Mouse (Mus musculus) hindbrain, embryonic 12.5 days (tissue): Measurements from ENCODE around the gene Ell. TPM values are rescaled to one million over a fixed set of nuclear protein-coding genes. Genes with fewer than 3 reads are reported as not detected.
A peak's percentile ranks its signal among the peaks of the same experiment; 100 is the strongest.
"Not testable (repeated sequence)": the region's sequence is repeated elsewhere in the genome, so short reads cannot be mapped to it uniquely, and the experiment has no call there.

Experiments
- ATAC-seq: fragments of 200-750 bp; cut with Nextera tagmentation; 2 replicates; pipeline ENCODE4 v1.8.0; 2017; ENCODE audit warnings: moderate TSS enrichment; ENCODE audit not compliant: low FRiP score
- H3K27ac ChIP-seq: fragments of 300-500 bp; sonication (generic); 2 replicates; pipeline ENCODE4 v1.5.1; 2016; ENCODE audit warnings: mild to moderate bottlenecking
- H3K27me3 ChIP-seq: fragments of 300-500 bp; sonication (generic); 2 replicates; pipeline ENCODE4 v1.6.1; 2016; ENCODE audit warnings: mild to moderate bottlenecking
- H3K36me3 ChIP-seq: fragments of 300-500 bp; sonication (generic); 2 replicates; pipeline ENCODE4 v1.6.1; 2016; ENCODE audit warnings: mild to moderate bottlenecking
- H3K4me1 ChIP-seq: fragments of 300-500 bp; sonication (generic); 2 replicates; pipeline ENCODE4 v1.6.1; 2016
- H3K4me2 ChIP-seq: fragments of 300-500 bp; sonication (generic); replicated peaks from 2 replicates; pipeline ENCODE4 v1.6.1; 2016; ENCODE audit warnings: mild to moderate bottlenecking
- H3K4me3 ChIP-seq: fragments of 300-500 bp; sonication (generic); 2 replicates; pipeline ENCODE4 v1.5.1; 2016; ENCODE audit warnings: mild to moderate bottlenecking
- H3K9ac ChIP-seq: fragments of 300-500 bp; sonication (generic); 2 replicates; pipeline ENCODE4 v1.6.1; 2016; ENCODE audit warnings: mild to moderate bottlenecking, moderate library complexity
- H3K9me3 ChIP-seq: fragments of 300-500 bp; sonication (generic); replicated peaks from 2 replicates; pipeline ENCODE4 v1.6.1; 2016; ENCODE audit warnings: mild to moderate bottlenecking
- WGBS: fragments of 180-500 bp; shearing (Covaris S2); methylation state at CpG from one replicate; pipeline ENCODE4 v1.1.7; 2016; 5-methylcytosine and 5-hydroxymethylcytosine counted together
- polyA plus RNA-seq: library from polyadenylated mRNA; unstranded; fragments of >200 nt; fragmentation: Nextera tagmentation; extraction: Ambion mirVana; gene quantifications from 2 replicates; pipeline ENCODE4 v1.2.1, GENCODE M21; 2016

Gene Ell
- polyA plus RNA-seq, 1 experiment from 2014 or later: 19.4 TPM

DNA sequence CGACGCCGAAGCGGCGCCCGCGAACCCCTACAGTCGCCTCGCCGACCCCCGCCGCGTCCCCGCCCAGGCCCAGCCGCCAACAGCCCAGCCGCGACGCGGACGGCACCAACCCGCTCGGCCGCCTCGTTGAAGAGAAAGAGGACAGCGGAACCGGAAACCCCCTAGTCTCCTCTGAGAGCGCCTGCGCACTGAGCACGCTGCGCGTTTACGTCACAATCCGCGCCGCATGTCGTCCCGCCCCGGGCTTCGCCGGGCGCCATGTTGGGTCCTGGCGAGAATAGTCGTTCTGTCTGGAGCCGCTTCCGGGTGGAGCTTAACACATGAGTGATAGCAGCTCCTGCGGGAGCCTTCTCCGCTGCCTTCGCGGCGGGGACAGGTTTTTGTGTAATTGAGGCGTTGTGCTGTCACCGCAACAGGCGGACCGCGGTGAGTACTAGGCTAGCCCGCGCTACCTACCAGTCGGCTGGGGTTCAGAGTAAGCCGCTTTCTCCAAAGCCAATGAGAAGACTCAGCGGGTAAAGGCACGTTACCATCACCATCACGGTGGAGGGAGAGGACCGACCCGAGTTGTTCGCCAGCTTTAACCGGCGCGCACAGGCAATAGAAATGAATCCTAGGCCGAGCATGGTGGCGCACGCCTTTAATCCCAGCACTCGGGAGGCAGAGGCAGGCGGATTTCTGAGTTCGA lies 28.9 kb upstream of the Ell start, which contains the start of gene Uba52:
TSS of gene Uba52 (minus strand) at position 574 of the 688 bp plus-strand sequence.
- 1% methylated on average over 69 of the region's 74 CpGs for WGBS

DNA sequence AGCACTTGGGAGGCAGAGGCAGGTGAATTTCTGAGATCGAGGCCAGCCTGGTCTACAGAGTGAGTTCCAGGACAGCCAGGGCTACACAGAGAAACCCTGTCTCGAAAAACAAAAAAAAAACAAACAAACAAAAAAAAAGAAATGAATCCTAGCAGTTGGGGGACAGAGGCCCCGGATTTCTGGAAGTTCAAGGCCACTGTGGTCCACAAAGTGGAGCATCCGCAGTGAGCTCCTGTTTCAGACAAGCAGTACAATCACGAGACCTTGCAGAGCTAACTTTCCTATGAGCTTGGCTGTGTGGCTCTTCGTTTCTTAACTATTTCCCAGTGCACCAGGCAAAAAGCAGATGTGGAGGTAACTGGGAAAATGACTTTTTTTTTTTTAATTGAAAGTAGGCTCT lies 28.1 kb upstream of the Ell start:
- peak overlapping the region; percentile 97 for H3K4me2 ChIP-seq
- peak overlapping the region; percentile 96; the same call in 1 of the 2 replicates for H3K27ac ChIP-seq
- H3K9me3 ChIP-seq, ATAC-seq, H3K27me3 ChIP-seq, H3K9ac ChIP-seq: not testable (repeated sequence)
- WGBS: 89% methylated on average over 6 of the region's 6 CpGs
- peak overlapping the region; percentile 100 for H3K4me3 ChIP-seq
- H3K4me1 ChIP-seq: peaks cover 19% of the 10 kb centered on the region
- H3K36me3 ChIP-seq: peaks cover 43% of the 10 kb centered on the region

More for the DNA sequence above, 28.9 kb upstream of the Ell start, which contains the start of gene Uba52:
- no peaks in the 10 kb centered on the region for H3K9me3 ChIP-seq
- H3K27me3 ChIP-seq: no peaks in the 10 kb centered on the region
- H3K4me1 ChIP-seq: peaks cover 25% of the 10 kb centered on the region
- peak within 1 kb of the TSS; percentile 97 for H3K4me2 ChIP-seq
- peaks cover 42% of the 10 kb centered on the region for H3K36me3 ChIP-seq
- H3K9ac ChIP-seq: peak within 1 kb of the TSS; percentile 99
- peak; percentile 84 for ATAC-seq
- peak within 1 kb of the TSS; percentile 100 for H3K4me3 ChIP-seq
- peak within 1 kb of the TSS; percentile 96 for H3K27ac ChIP-seq

DNA sequence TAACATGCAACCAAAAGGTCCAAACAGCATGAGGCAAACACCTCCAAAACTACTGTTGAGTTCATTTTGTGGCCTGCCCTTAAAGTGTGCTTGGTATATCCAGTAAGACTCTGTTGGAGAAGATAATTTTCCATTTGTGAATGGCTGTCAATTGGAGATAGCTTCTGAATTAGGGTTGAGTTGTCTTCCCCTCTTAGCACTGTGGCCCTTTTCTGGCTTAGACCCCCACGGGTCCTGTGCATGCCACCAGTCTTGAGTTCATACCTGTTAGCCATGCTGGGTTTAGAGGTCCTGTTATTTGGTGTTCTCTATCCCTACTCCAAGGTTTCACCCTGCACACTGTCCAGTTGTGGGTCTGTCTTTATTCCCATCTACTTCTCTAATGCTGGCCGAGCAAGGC lies 27.5 kb upstream of the Ell start:
- no peak overlapping the region for H3K4me3 ChIP-seq
- 95% methylated on average over 2 of the region's 2 CpGs for WGBS
- no peaks in the 10 kb centered on the region for H3K9me3 ChIP-seq
- H3K36me3 ChIP-seq: peaks cover 49% of the 10 kb centered on the region
- peak overlapping the region; percentile 97; the same call in 1 of the 2 replicates for H3K4me2 ChIP-seq
- H3K4me1 ChIP-seq: peaks cover 19% of the 10 kb centered on the region
- H3K27me3 ChIP-seq: no peaks in the 10 kb centered on the region
- no peak overlapping the region for H3K9ac ChIP-seq
- ATAC-seq: no peak
- H3K27ac ChIP-seq: no peak overlapping the region

DNA sequence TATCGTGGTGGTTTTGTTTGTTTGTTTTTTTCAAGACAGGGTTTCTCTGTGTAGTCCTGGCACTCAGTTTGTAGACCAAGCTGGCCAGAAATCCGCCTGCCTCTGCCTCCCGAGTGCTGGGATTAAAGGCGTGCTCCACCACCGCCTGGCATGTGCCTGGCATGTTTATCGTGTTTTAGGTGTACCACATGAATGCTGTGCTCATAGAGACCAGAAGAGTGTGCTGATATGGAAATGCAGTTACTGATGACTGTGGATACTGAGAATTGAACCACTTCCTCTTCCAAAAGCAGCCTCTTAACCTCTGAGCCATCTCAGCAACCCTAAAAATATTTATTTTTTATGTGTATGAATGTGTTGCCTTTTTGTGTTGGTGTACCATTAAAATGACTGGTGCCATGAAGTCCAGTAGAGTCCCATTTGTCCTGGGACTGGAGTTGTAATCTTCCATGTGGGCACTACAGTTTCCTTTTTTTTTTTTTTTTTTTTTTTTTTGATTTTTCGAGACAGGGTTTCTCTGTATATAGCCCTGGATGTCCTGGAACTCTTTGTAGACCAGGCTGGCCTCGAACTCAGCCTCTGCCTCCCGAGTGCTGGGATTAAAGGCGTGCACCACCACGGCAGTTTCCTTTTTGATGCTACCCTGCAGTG lies 26.9 kb upstream of the Ell start:
- WGBS: 91% methylated on average over 11 of the region's 11 CpGs
- Histone ChIP-seq H3K4me3 (no peak overlapping the region), H3K27me3 (no peaks in the 10 kb centered on the region), H3K4me1 (peaks cover 19% of the 10 kb centered on the region), H3K9ac (0 out of 2 replicates have a peak overlapping the region, but pooled peaks have one; percentile 23), H3K36me3 (peaks cover 46% of the 10 kb centered on the region), H3K27ac (no peak overlapping the region), H3K9me3 (no peaks in the 10 kb centered on the region), H3K4me2 (no peak overlapping the region)
- no peak for ATAC-seq

DNA sequence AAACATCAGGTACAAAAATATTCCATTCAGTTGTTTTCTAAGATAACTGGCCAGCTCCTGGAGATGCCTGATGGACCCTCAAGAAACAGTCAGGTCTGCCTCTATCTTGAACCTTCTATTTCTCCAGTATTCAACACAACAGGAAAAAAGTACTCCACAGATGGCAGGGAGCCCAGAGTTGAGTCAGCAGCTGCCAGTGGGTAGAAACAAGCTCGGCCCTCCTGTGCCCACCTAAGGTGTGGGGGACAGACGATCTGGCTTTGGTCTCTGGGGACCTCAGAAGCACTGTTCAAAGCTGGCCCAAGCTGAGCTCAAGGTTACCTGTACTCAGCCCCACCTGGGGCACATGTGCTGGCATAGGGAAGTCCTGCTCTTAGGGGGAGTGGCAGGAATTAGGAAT lies 25.8 kb upstream of the Ell start:
- H3K36me3 ChIP-seq: peaks cover 38% of the 10 kb centered on the region
- no peak overlapping the region for H3K27ac ChIP-seq
- no peak overlapping the region for H3K9ac ChIP-seq
- no peaks in the 10 kb centered on the region for H3K27me3 ChIP-seq
- no peak for ATAC-seq
- no peaks in the 10 kb centered on the region for H3K9me3 ChIP-seq
- no peak overlapping the region for H3K4me3 ChIP-seq
- no peak overlapping the region for H3K4me2 ChIP-seq
- WGBS: 72% methylated on average over 2 of the region's 2 CpGs
- peaks cover 18% of the 10 kb centered on the region for H3K4me1 ChIP-seq

DNA sequence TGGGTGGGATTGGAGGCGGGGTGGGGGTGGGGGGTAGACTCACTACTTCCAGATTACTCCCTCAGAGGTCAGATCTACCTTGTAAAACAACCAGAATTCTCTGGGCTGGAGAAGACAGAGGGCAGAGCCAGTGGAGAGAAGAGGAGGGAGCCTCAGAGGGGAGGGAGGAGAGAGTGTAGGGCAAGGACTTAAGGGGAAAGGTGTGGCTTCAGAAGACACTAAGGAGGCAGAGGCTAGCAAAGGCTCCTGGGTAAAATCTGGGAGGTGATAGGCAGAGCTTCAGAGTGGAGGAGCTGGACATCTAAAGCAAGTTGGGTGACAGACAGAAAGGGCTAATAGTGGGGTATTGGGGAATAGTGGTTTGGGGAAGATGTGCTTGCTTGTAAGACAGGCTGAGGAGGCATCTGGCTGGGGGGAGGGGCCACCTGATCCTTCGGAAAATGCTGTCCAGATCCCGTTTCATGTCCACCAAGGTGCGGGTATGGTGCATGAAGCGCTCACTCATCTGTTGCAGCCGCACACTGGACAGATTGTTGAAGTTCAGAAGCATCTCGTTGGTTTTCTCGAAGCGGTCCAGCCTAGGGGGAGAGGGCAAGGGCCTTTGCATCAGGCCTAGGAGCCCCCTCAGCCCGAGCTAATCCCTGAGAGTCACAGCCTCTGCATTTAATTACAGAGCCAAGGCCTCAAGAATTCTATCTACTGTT lies 21.2 kb upstream of the Ell start:
- Histone ChIP-seq H3K9ac (no peak overlapping the region), H3K27ac (no peak overlapping the region), H3K4me1 (peaks cover 6% of the 10 kb centered on the region), H3K9me3 (no peaks in the 10 kb centered on the region), H3K4me3 (no peak overlapping the region), H3K27me3 (no peaks in the 10 kb centered on the region), H3K4me2 (no peak overlapping the region), H3K36me3 (peaks cover 30% of the 10 kb centered on the region)
- WGBS: 65% methylated on average over 10 of the region's 10 CpGs
- no peak for ATAC-seq

DNA sequence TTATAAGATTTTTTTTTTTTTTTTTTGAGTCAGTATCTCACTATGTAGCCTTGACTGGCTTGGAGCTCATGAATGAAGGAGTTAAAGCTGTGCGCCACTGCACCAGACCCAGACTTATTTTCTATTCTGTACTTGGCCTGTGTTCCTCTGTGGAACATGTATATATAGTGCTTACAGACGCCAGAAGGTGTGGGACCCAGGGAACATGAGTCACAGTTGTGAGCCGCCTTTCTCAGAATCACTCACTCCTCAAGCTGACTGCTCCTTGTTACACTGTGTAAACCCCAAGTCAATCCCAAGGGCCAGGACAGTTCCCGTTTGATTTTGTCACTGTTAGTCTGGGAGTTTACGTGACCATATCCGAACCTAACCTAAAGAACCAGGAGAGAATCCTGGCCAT lies 20.2 kb upstream of the Ell start:
- Histone ChIP-seq H3K27me3 (no peaks in the 10 kb centered on the region), H3K4me1 (peaks cover 12% of the 10 kb centered on the region), H3K4me3 (no peak overlapping the region), H3K36me3 (peaks cover 21% of the 10 kb centered on the region), H3K9ac (no peak overlapping the region), H3K27ac (no peak overlapping the region), H3K9me3 (no peaks in the 10 kb centered on the region), H3K4me2 (no peak overlapping the region)
- WGBS: 91% methylated on average over 6 of the region's 6 CpGs
- no peak for ATAC-seq

DNA sequence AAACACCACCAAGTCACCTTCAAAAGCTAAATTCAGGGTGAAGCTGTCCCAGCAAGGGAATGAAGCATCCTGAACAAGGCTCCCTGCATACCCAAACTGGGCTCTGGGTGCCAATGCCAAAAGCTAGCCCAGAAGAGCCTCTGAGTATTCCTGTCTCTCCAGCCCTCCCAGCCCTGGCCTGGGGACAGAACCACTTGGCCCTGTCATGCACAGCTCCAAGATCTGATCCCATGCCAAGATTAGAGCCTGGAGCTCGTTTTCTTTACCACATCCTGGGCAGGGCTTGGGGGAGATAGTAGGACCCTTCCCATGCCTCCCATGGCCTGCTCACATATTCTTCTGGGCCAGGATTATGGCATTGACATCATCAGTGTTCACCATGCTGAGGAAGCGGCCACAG lies 19.7 kb upstream of the Ell start:
- WGBS: 88% methylated on average over 2 of the region's 2 CpGs

DNA sequence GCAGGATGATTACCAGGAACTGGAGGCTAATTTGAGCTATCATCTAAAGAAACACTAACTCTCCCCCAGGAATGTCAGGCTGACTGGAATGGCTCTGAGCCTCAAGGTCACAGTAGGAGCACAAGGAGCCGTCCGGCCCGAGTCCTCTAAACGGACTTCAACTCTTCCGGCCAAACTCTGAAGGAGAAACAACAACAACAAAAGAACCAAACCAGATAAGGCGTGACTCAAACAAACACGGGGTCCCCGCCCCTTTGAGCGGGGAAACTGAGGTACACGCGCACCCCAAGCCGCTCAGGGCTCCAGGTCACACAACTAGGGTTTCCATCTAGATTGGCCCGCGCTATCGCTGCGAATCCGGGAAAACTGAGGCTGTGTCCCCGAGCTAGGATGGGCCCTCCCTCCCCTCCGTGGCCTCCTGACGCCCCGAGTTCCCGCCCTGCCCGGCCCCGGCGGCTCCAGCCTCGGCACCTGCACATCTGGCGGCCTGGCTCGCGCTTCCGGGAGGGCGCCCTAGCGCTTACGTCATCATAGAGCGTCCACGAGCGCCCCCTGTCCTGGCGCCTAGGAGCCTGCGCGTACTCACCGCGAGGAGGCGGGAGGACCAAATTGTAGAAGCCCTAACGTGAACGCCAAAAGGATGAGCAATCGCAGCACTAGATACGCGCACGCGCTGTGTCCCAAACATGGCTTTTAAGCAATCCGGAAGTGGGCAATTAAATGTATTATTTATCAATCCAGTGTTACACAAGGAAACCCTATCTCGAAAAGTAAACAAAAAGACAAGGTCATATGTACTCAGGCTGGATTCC lies 16.5 kb upstream of the Ell start:
- Histone ChIP-seq H3K4me3 (peak overlapping the region; percentile 68), H3K36me3 (peaks cover 3% of the 10 kb centered on the region; the same call in 1 of the 2 replicates), H3K9ac (peak overlapping the region; percentile 74), H3K27me3 (no peaks in the 10 kb centered on the region), H3K27ac (peak overlapping the region; percentile 89), H3K4me1 (peaks cover 20% of the 10 kb centered on the region), H3K9me3 (no peaks in the 10 kb centered on the region), H3K4me2 (peak overlapping the region; percentile 81)
- WGBS: under 1% methylated on average over 51 of the region's 51 CpGs
- peak; percentile 84 for ATAC-seq

More for the DNA sequence above, 19.7 kb upstream of the Ell start:
- no peak for ATAC-seq
- no peaks in the 10 kb centered on the region for H3K27me3 ChIP-seq
- peaks cover 12% of the 10 kb centered on the region for H3K4me1 ChIP-seq
- peaks cover 17% of the 10 kb centered on the region; the same call in 1 of the 2 replicates for H3K36me3 ChIP-seq
- no peak overlapping the region for H3K4me3 ChIP-seq
- no peak overlapping the region for H3K9ac ChIP-seq
- no peaks in the 10 kb centered on the region for H3K9me3 ChIP-seq
- H3K27ac ChIP-seq: no peak overlapping the region
- no peak overlapping the region for H3K4me2 ChIP-seq

DNA sequence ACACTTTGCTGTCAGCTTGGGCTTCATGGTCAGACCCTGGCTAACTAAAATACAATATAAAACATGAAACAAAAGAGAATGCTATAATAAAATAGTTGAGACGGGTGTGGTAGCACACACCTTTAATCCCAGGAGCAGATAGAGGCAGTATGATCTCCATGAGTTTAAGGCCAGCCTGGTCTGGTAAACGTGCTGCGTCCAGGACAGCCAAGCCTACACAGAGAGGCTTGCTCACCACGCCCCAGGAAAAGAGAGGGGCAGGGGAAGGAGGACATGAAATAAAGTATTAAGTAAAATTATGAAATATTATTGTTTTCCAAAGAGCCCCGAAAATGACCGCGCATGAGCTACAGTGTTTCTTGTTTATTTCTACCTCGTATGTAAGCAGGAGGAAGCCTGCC lies 12.1 kb upstream of the Ell start:
- peak overlapping the region; percentile 77 for H3K4me2 ChIP-seq
- peak; percentile 26; the same call in 1 of the 2 replicates for ATAC-seq
- peak overlapping the region; percentile 67 for H3K4me3 ChIP-seq
- peaks cover 24% of the 10 kb centered on the region for H3K36me3 ChIP-seq
- peak overlapping the region; percentile 92 for H3K9ac ChIP-seq
- peaks cover 38% of the 10 kb centered on the region for H3K4me1 ChIP-seq
- no peaks in the 10 kb centered on the region for H3K9me3 ChIP-seq
- peak overlapping the region; percentile 89 for H3K27ac ChIP-seq
- H3K27me3 ChIP-seq: no peaks in the 10 kb centered on the region
- WGBS: 2% methylated on average over 8 of the region's 8 CpGs

DNA sequence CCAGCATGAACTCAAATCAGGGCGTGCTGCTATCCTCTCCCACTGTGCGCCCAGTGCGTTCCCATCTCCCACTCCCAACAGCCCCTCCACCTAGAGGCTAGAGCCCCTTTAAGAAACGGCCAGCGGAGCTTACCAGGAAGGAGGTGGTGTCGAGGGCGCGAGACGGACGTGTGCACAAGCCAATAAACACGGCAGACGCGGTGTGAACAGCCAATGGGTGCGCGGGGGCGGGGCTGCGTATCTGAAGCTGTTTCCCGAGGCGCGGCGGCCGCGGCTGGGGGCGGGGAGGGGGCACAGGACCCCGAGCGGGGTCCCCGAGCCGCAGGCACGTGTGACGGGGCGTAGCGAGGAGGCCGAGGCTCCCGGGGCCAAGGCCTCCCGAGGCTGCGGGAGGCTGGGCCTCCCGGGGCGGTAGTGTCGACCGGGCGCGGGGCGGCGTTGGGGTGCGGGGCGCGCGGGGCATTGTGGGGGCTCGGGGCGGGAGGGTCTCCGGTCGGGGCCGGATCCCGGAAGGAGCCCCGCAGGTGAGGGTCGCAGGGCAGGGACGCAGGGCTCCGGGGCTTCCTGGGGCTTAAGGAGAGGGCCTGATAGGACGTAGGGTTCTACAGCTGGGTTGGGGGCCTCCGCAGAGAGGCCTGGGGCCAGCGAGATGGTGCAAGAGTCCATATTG lies 11.6 kb upstream of the Ell start, which contains the start of the genes Fkbp8 and Kxd1:
TSS of gene Fkbp8 (plus strand) at position 213 of the 670 bp plus-strand sequence.
TSS of gene Kxd1 (minus strand) at position 445 of the 670 bp plus-strand sequence.
- WGBS: under 1% methylated on average over 61 of the region's 61 CpGs
- peak; percentile 94 for ATAC-seq
- no peaks in the 10 kb centered on the region for H3K27me3 ChIP-seq
- peak within 1 kb of the TSS; percentile 89 for H3K27ac ChIP-seq
- H3K36me3 ChIP-seq: peaks cover 29% of the 10 kb centered on the region
- no peaks in the 10 kb centered on the region for H3K9me3 ChIP-seq
- H3K4me3 ChIP-seq: peak within 1 kb of the TSS; percentile 67
- peak within 1 kb of the TSS; percentile 77 for H3K4me2 ChIP-seq
- peaks cover 33% of the 10 kb centered on the region for H3K4me1 ChIP-seq
- H3K9ac ChIP-seq: peak within 1 kb of the TSS; percentile 92
